In genomic region chr1:153776257-153776656, GRCm38 (mm10) we compare ENCODE assay signal across 21 mouse cellular contexts. TPM values are rescaled to one million over a fixed set of nuclear protein-coding genes. Genes with fewer than 3 reads are reported as not detected.
DNase-seq lines count a peak whose midpoint lies in the region; ATAC-seq lines count a peak whose summit lies in the region.
"Had no signal": no experiment of that assay in that cellular context is flagged by ENCODE, and none has a peak within 500 bp of the region (broad histone marks: within the 10 kb centered on the region; RNA-seq: fewer than 3 reads in every experiment).

No protein-coding gene starts in this region.

- H3K4me1 ChIP-seq in forebrain, embryonic 14.5 days (ENCODE audit: control insufficient read depth, insufficient read depth, low read length), result no peaks in the 10 kb centered on the region
- H3K4me1 ChIP-seq in forebrain, embryonic 10.5 days, result no peaks in the 10 kb centered on the region
- H3K4me1 ChIP-seq: embryonic facial prominence, embryonic 10.5 days; heart, embryonic 12.5 days; hindbrain, embryonic 10.5 days had no signal

- no peak overlapping the region for H3K27ac ChIP-seq in forebrain, embryonic 14.5 days (ENCODE audit: low read depth, low read length)
- H3K27ac ChIP-seq in forebrain, embryonic 10.5 days, result no peak overlapping the region
- H3K27ac ChIP-seq: embryonic facial prominence, embryonic 10.5 days; hindbrain, embryonic 10.5 days; hindbrain, embryonic 14.5 days; intestine, embryonic 15.5 days had no signal

- H3K4me3 ChIP-seq in forebrain, embryonic 14.5 days (ENCODE audit: low read depth, low read length), result no peak overlapping the region
- no peak overlapping the region for H3K4me3 ChIP-seq in forebrain, embryonic 10.5 days
- H3K4me3 ChIP-seq: embryonic facial prominence, embryonic 10.5 days; heart, embryonic 12.5 days; hindbrain, embryonic 10.5 days; intestine, embryonic 15.5 days had no signal

- no peak overlapping the region for H3K4me2 ChIP-seq in forebrain, embryonic 14.5 days (ENCODE audit: low read length)
- H3K4me2 ChIP-seq: heart, embryonic 12.5 days; hindbrain, embryonic 14.5 days; intestine, embryonic 15.5 days had no signal

- ATAC-seq in forebrain, embryonic 14.5 days, result no peak; the same call in 1 of the 2 replicates
- ATAC-seq: CD4-positive, CD25-positive, alpha-beta regulatory T cell, adult 4 months had no signal

- WGBS in forebrain, embryonic 14.5 days, result 83% methylated on average over 7 of the region's 7 CpGs
- WGBS in forebrain, embryonic 10.5 days, result 96% methylated on average over 7 of the region's 7 CpGs

- no peak overlapping the region for H3K9ac ChIP-seq in forebrain, embryonic 14.5 days (ENCODE audit: low read length)
- H3K9ac ChIP-seq: heart, embryonic 12.5 days; hindbrain, embryonic 14.5 days; intestine, embryonic 15.5 days had no signal

- H3K27me3 ChIP-seq in forebrain, embryonic 14.5 days (replicated peaks; ENCODE audit: control insufficient read depth, insufficient read depth, low read length), result no peaks in the 10 kb centered on the region
- no peaks in the 10 kb centered on the region for H3K27me3 ChIP-seq in forebrain, embryonic 10.5 days (ENCODE audit: poor library complexity, severe bottlenecking)
- H3K27me3 ChIP-seq: heart, embryonic 12.5 days; intestine, embryonic 15.5 days had no signal

- no peaks in the 10 kb centered on the region for H3K36me3 ChIP-seq in forebrain, embryonic 14.5 days (ENCODE audit: control insufficient read depth, insufficient read depth, low read length)
- H3K36me3 ChIP-seq in forebrain, embryonic 10.5 days (replicated peaks), result no peaks in the 10 kb centered on the region
- H3K36me3 ChIP-seq: embryonic facial prominence, embryonic 10.5 days; G1E; heart, embryonic 12.5 days; hindbrain, embryonic 10.5 days; intestine, embryonic 15.5 days had no signal

- peak; percentile 42 for DNase-seq in forebrain, embryonic 14.5 days (ENCODE audit: low spot score)
- no peak for DNase-seq in forebrain, embryonic 10.5 days (ENCODE audit: extremely low spot score, low spot score)
- peak; percentile 19 to 62 for DNase-seq in layer of hippocampus, adult 18-20 months (ENCODE audit: low spot score in 2 of 2)
- DNase-seq in layer of hippocampus, adult 11-12 months (ENCODE audit: low spot score), result no peak
- DNase-seq in layer of hippocampus, postnatal 10 days (ENCODE audit: low spot score in 2 of 2), result peak; percentile 16 to 29
- no peak for DNase-seq in kidney, adult 8-10 months
- DNase-seq in testis, postnatal 10 days (ENCODE audit: low spot score), result no peak
- DNase-seq: adrenal gland, adult 8-10 months; adrenal gland, postnatal 36 days; B cell, adult 2 months; cerebellum, adult 18-20 months; cerebellum, postnatal 10 days; gastrocnemius, postnatal 14 days had no signal

- H3K9me3 ChIP-seq in forebrain, embryonic 14.5 days (replicated peaks; ENCODE audit: control insufficient read depth, low read length), result no peaks in the 10 kb centered on the region
- H3K9me3 ChIP-seq in forebrain, embryonic 10.5 days, result no peaks in the 10 kb centered on the region
- H3K9me3 ChIP-seq: embryonic facial prominence, embryonic 10.5 days; G1E; heart, embryonic 12.5 days; hindbrain, embryonic 10.5 days; intestine, embryonic 15.5 days had no signal

RNA-seq across cellular contexts. Expression of gene Rnasel, which starts 27.0 kb away (rescaled TPM):
- 29.9 and 37.3 TPM in 2 replicates for polyA plus RNA-seq in forebrain, embryonic 14.5 days (2014; fragmentation: Nextera tagmentation; extraction: Ambion mirVana)
- 7.4 and 7.7 TPM in 2 replicates for polyA plus RNA-seq in forebrain, embryonic 10.5 days (2016; fragmentation: Nextera tagmentation; extraction: Ambion mirVana)
- 1 to 10 TPM; 5.8 to 6.7 TPM for total RNA-seq in layer of hippocampus, adult 18-20 months (2021)
- 10 to 100 TPM; 14.7 to 16.0 TPM for total RNA-seq in layer of hippocampus, postnatal 10 days (2021)

RNA-seq across cellular contexts. Expression of gene Rgs16, which starts 36.1 kb away (rescaled TPM):
- polyA plus RNA-seq in forebrain, embryonic 14.5 days (2014; fragmentation: Nextera tagmentation; extraction: Ambion mirVana), result 20.0 and 22.9 TPM in 2 replicates
- polyA plus RNA-seq in forebrain, embryonic 10.5 days (2016; fragmentation: Nextera tagmentation; extraction: Ambion mirVana), result 26.2 and 31.0 TPM in 2 replicates
- 1 to 10 TPM; 6.8 to 6.9 TPM for total RNA-seq in layer of hippocampus, adult 18-20 months (2021)
- total RNA-seq in layer of hippocampus, postnatal 10 days (2021), result 1 to 10 TPM; 5.0 to 5.1 TPM
- total RNA-seq: G1E; granulocyte monocyte progenitor cell, adult 5-6 weeks had no signal
- polyA plus RNA-seq: G1E had no signal

Comparison
In these comparisons a context has a peak if more than half of its experiments do, and no peak if none do; other contexts are left out.
1. DNase-seq: peak in forebrain, embryonic 14.5 days (single experiment), layer of hippocampus, adult 18-20 months (2 of 2) and layer of hippocampus, postnatal 10 days (2 of 2); none in forebrain, embryonic 10.5 days (single experiment), layer of hippocampus, adult 11-12 months (single experiment), kidney, adult 8-10 months (0 of 2) and testis, postnatal 10 days (single experiment).